ENCODE assay signal across 33 mouse cellular contexts in the genomic region with DNA sequence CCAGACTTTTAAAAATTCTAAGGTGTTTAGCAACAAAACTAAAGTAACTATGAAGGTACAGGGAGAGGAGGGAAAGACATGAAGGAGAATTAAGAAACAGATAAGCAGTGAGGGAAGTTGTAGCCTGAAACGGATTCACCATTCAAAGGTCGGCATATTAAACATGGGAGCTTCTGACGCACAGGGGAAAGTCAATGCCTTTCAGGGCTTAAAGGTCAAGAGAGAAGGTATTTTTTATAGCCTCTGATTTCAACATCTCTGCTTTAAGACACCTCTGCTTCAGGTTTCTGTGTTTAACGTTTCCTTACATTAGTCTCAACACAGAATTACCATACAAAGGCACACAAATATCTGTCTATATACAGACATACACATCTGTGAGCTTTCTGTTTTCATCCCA.
"Had no signal": no experiment of that assay in that cellular context is flagged by ENCODE, and none has a peak within 500 bp of the region (broad histone marks: within the 10 kb centered on the region; RNA-seq: fewer than 3 reads in every experiment).

No protein-coding gene starts in this region.

- H3K27me3 ChIP-seq: heart, embryonic 12.5 days; heart, embryonic 13.5 days; heart, embryonic 15.5 days; hindbrain, embryonic 12.5 days; hindbrain, embryonic 13.5 days; hindbrain, embryonic 15.5 days; kidney, embryonic 15.5 days had no signal

- ATAC-seq: hindbrain, embryonic 16.5 days; hindbrain, postnatal 0 days; inflammation-experienced regulatory T-cells, adult 6 months had no signal

- H3K4me2 ChIP-seq: heart, embryonic 11.5 days; heart, embryonic 12.5 days; heart, embryonic 13.5 days; heart, embryonic 15.5 days; hindbrain, embryonic 12.5 days; hindbrain, embryonic 13.5 days; hindbrain, embryonic 14.5 days; hindbrain, embryonic 15.5 days; kidney, embryonic 15.5 days had no signal

- H3K4me1 ChIP-seq: heart, embryonic 10.5 days; heart, embryonic 12.5 days; heart, embryonic 13.5 days; heart, embryonic 15.5 days; hindbrain, embryonic 10.5 days; hindbrain, embryonic 12.5 days; hindbrain, embryonic 13.5 days; hindbrain, embryonic 15.5 days; kidney, embryonic 15.5 days had no signal

- DNase-seq: heart, adult 2 months; heart, postnatal 10 days; heart, postnatal 14 days; heart, postnatal 36 days; heart, postnatal 4 days; kidney, adult 11 months; kidney, adult 18-20 months; kidney, adult 2 months; kidney, adult 8-10 months; kidney, adult 9 months; kidney, postnatal 10 days; kidney, postnatal 14 days; kidney, postnatal 25 days; kidney, postnatal 4 days; layer of hippocampus, adult 9-11 months; layer of hippocampus, postnatal 36 days had no signal

- H3K36me3 ChIP-seq: heart, embryonic 15.5 days; hindbrain, embryonic 10.5 days; hindbrain, embryonic 12.5 days; hindbrain, embryonic 13.5 days; hindbrain, embryonic 15.5 days had no signal

- H3K9me3 ChIP-seq: heart, embryonic 10.5 days; heart, embryonic 12.5 days; heart, embryonic 13.5 days; heart, embryonic 15.5 days; hindbrain, embryonic 10.5 days; hindbrain, embryonic 12.5 days; hindbrain, embryonic 13.5 days; hindbrain, embryonic 15.5 days; kidney, embryonic 15.5 days had no signal

- H3K27ac ChIP-seq: heart, adult 2 months; heart, embryonic 10.5 days; heart, embryonic 13.5 days; heart, embryonic 15.5 days; hindbrain, embryonic 10.5 days; hindbrain, embryonic 12.5 days; hindbrain, embryonic 13.5 days; hindbrain, embryonic 14.5 days; hindbrain, embryonic 15.5 days; hindbrain, postnatal 0 days; kidney, embryonic 15.5 days; kidney, postnatal 0 days; layer of hippocampus, adult 2 months; left cerebral cortex, adult 2 months had no signal

- H3K9ac ChIP-seq: heart, embryonic 12.5 days; heart, embryonic 13.5 days; heart, embryonic 15.5 days; hindbrain, embryonic 12.5 days; hindbrain, embryonic 13.5 days; hindbrain, embryonic 14.5 days; hindbrain, embryonic 15.5 days; kidney, embryonic 15.5 days had no signal

- H3K4me3 ChIP-seq: heart, adult 2 months; heart, embryonic 10.5 days; heart, embryonic 12.5 days; heart, embryonic 13.5 days; heart, embryonic 15.5 days; hindbrain, embryonic 10.5 days; hindbrain, embryonic 12.5 days; hindbrain, embryonic 13.5 days; hindbrain, embryonic 15.5 days; kidney, embryonic 15.5 days; layer of hippocampus, adult 2 months; left cerebral cortex, adult 2 months had no signal
